Mouse (Mus musculus): ENCODE measurements around the gene Hist2h2aa2. TPM values are rescaled to one million over a fixed set of nuclear protein-coding genes. Genes with fewer than 3 reads are reported as not detected.
A peak's percentile ranks its signal among the peaks of the same experiment; 100 is the strongest.
"Not testable (repeated sequence)": the region's sequence is repeated elsewhere in the genome, so short reads cannot be mapped to it uniquely, and the experiment has no call there.

Hist2h2aa2 gene
- polyA plus RNA-seq, 1 experiment from 2014 or later = 24.3 TPM

DNA sequence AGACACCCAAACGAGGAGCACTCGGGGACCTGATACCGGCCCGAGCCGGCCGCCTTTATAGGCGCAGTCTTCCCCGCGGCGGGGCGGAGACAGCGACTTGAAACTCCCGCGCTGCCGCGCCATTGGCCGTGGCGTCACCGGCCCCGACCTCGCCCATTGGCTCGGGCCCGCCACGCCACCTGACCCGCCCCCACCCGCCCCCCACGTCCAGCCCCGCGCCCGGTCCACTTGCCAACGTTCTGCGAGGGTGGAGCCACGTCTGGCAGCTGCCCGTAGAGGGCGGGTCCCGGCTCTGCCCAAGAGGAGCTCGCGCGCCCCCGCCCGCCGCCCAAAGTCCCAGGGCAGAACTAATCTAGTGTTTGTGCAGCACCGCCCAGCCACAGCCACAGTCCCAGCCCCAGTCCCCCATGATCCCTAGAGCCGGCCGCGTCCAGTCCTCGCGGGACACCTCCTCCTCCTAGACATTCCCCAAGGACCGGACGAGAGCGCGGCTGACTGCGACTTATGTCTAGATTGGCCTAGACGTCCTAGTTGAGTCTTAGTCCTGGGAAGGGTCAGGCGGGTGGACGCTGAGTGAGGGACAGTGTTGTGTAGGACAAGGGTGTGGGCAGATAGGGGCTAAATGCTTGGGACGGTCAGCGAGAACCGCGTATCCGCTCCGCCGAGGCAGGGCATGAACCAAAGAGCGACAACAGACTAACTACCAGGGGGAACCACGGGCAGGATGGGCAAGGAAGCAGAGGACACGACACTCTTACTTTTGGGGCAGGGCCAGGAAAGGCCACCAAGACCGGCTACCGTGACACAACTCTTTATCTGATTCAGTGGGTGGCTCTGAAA lies 902 bp downstream of the Hist2h2aa2 start, which contains the start of gene Hist2h3c2:
Gene Hist2h3c2 (minus strand): TSS at position 174 of the 840 bp plus-strand sequence.
- WGBS = under 1% methylated on average over 17 of the region's 68 CpGs
- H3K36me3 ChIP-seq; DNase-seq (ENCODE audit: low spot score); H3K9me3 ChIP-seq (replicated peaks); H3K27me3 ChIP-seq (ENCODE audit: low read depth, poor library complexity, severe bottlenecking): not testable (repeated sequence)
- Histone ChIP-seq H3K4me3 (peak within 1 kb of the TSS; percentile 65), H3K27ac (replicated peaks) (peak within 1 kb of the TSS; percentile 93), H3K4me1 (peaks cover 30% of the 10 kb centered on the region)

- H3K4me1 ChIP-seq = peaks cover 23% of the 10 kb centered on the region
- H3K27me3 ChIP-seq (ENCODE audit: low read depth, poor library complexity, severe bottlenecking) = no peaks in the 10 kb centered on the region
- DNase-seq (ENCODE audit: low spot score) = peak; percentile 38
- peak overlapping the region; percentile 93 for H3K27ac ChIP-seq (replicated peaks)
- peak overlapping the region; percentile 65 for H3K4me3 ChIP-seq
- no peaks in the 10 kb centered on the region for H3K36me3 ChIP-seq
- WGBS = 1% methylated on average over 12 of the region's 12 CpGs
- H3K9me3 ChIP-seq (replicated peaks) = no peaks in the 10 kb centered on the region
Observed at GRCm38 (mm10) chr3:96237904-96238511, 2.1 kb downstream of the Hist2h2aa2 start.

- DNase-seq (ENCODE audit: low spot score) = peak; percentile 52
- 32% methylated on average over 7 of the region's 7 CpGs for whole genome bisulfite sequencing
- Histone ChIP-seq H3K27ac (replicated peaks) (peak overlapping the region; percentile 93), H3K4me3 (peak overlapping the region; percentile 65), H3K4me1 (peaks cover 23% of the 10 kb centered on the region), H3K27me3 (ENCODE audit: low read depth, poor library complexity, severe bottlenecking) (no peaks in the 10 kb centered on the region), H3K36me3 (no peaks in the 10 kb centered on the region), H3K9me3 (replicated peaks) (no peaks in the 10 kb centered on the region)
Observed at GRCm38 (mm10) chr3:96237335-96237903, 2.7 kb downstream of the Hist2h2aa2 start.

- no peak for DNase-seq (ENCODE audit: low spot score)
- H3K4me3 ChIP-seq = peak overlapping the region; percentile 65
- H3K36me3 ChIP-seq = no peaks in the 10 kb centered on the region
- H3K27ac ChIP-seq (replicated peaks) = peak overlapping the region; percentile 93
- no peaks in the 10 kb centered on the region for H3K27me3 ChIP-seq (ENCODE audit: low read depth, poor library complexity, severe bottlenecking)
- WGBS = 83% methylated on average over 4 of the region's 4 CpGs
- peaks cover 23% of the 10 kb centered on the region for H3K4me1 ChIP-seq
- H3K9me3 ChIP-seq (replicated peaks) = no peaks in the 10 kb centered on the region
Observed at GRCm38 (mm10) chr3:96236834-96237334, 3.2 kb downstream of the Hist2h2aa2 start.

DNA sequence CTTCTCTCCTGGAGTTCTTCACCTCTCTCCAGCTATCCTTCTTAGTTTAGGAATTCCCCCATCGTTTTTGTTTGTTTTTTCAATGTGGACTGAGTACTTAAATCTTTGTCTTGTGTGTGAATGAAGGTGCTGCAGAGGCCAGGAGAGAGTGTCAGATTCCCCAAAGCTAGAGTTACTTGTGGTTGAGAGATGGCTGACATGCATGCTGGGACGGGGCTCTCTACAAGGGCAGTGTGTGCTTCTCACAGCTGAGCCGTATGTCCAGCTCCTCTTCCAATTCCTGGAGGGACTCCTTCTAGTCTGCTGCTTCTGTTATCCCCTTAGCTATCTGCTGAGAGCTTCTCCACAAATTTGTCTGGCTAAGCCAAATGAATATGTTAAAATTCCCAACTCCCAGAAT lies 4.2 kb downstream of the Hist2h2aa2 start:
- H3K36me3 ChIP-seq = no peaks in the 10 kb centered on the region
- H3K27ac ChIP-seq (replicated peaks) = no peak overlapping the region
- peaks cover 20% of the 10 kb centered on the region for H3K4me1 ChIP-seq
- DNase-seq (ENCODE audit: low spot score) = no peak
- 73% methylated on average over 3 of the region's 3 CpGs for WGBS
- 0 out of 2 replicates have a peak overlapping the region, but pooled peaks have one; percentile 8 for H3K4me3 ChIP-seq
- H3K9me3 ChIP-seq (replicated peaks) = no peaks in the 10 kb centered on the region
- no peaks in the 10 kb centered on the region for H3K27me3 ChIP-seq (ENCODE audit: low read depth, poor library complexity, severe bottlenecking)

DNA sequence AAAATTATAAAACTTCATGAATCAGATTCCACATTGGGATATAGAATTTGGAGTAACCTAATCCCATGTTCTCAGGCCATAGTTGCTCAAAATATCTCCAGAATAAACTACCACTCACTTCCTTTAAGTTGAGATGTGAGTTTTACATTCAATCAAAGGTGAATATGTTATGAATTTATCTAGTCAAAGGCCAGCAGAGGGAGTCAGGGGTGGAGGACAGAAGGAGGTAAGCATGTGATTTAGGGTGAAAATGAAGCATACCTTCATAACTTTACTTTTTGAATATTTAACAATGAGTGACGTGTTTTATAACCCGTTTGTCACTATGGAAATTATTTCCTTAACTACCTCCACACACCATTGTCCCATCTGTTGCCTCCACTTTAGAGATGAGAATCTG lies 5.2 kb downstream of the Hist2h2aa2 start:
- H3K4me1 ChIP-seq = peaks cover 15% of the 10 kb centered on the region
- H3K4me3 ChIP-seq = no peak overlapping the region
- no peak for DNase-seq (ENCODE audit: low spot score)
- H3K9me3 ChIP-seq (replicated peaks) = no peaks in the 10 kb centered on the region
- no peaks in the 10 kb centered on the region for H3K27me3 ChIP-seq (ENCODE audit: low read depth, poor library complexity, severe bottlenecking)
- H3K36me3 ChIP-seq = no peaks in the 10 kb centered on the region
- no peak overlapping the region for H3K27ac ChIP-seq (replicated peaks)
- WGBS = 88% methylated on average over 2 of the region's 2 CpGs

DNA sequence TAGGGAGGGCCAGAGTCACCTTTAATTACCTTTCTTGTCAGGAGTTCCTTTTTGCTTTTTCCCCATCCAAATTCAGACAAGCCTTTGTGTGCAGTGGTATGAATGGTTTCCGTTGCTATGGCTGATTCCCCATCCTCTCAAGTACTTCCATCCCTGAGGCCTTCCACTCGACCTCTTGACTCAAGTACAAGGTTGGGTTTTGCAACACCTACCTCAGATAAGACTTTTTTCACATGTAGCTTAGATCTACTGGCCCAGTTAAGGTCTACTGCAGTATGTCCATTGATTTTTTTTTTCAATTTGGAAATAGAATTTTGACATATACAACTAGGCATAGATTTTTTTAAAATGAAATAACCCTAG lies 8.3 kb downstream of the Hist2h2aa2 start:
- no peaks in the 10 kb centered on the region for H3K9me3 ChIP-seq (replicated peaks)
- no peaks in the 10 kb centered on the region for H3K36me3 ChIP-seq
- H3K27me3 ChIP-seq (ENCODE audit: low read depth, poor library complexity, severe bottlenecking) = no peaks in the 10 kb centered on the region
- no peak overlapping the region for H3K27ac ChIP-seq (replicated peaks)
- no peak for DNase-seq (ENCODE audit: low spot score)
- peaks cover 7% of the 10 kb centered on the region for H3K4me1 ChIP-seq
- WGBS = 71% methylated on average over 2 of the region's 2 CpGs
- H3K4me3 ChIP-seq = no peak overlapping the region

GRCm38 (mm10) chr3:96230910-96231757 lies 8.9 kb downstream of the Hist2h2aa2 start:
- Histone ChIP-seq H3K9me3 (replicated peaks) (no peaks in the 10 kb centered on the region), H3K27me3 (ENCODE audit: low read depth, poor library complexity, severe bottlenecking) (no peaks in the 10 kb centered on the region), H3K4me1 (peaks cover 12% of the 10 kb centered on the region), H3K4me3 (no peak overlapping the region), H3K27ac (replicated peaks) (no peak overlapping the region), H3K36me3 (no peaks in the 10 kb centered on the region)
- 84% methylated on average over 4 of the region's 4 CpGs for WGBS
- no peak for DNase-seq (ENCODE audit: low spot score)

- no peaks in the 10 kb centered on the region for H3K9me3 ChIP-seq (replicated peaks)
- H3K4me1 ChIP-seq = peaks cover 19% of the 10 kb centered on the region
- DNase-seq (ENCODE audit: low spot score) = no peak
- H3K27me3 ChIP-seq (ENCODE audit: low read depth, poor library complexity, severe bottlenecking) = no peaks in the 10 kb centered on the region
- no peak overlapping the region for H3K27ac ChIP-seq (replicated peaks)
- no peaks in the 10 kb centered on the region for H3K36me3 ChIP-seq
- H3K4me3 ChIP-seq = no peak overlapping the region
- 90% methylated on average over 2 of the region's 2 CpGs for WGBS
Observed at GRCm38 (mm10) chr3:96230404-96230803, 9.7 kb downstream of the Hist2h2aa2 start.

- no peak overlapping the region for H3K4me3 ChIP-seq
- H3K9me3 ChIP-seq (replicated peaks) = no peaks in the 10 kb centered on the region
- H3K27ac ChIP-seq (replicated peaks) = no peak overlapping the region
- no peak for DNase-seq (ENCODE audit: low spot score)
- peaks cover 35% of the 10 kb centered on the region for H3K4me1 ChIP-seq
- H3K36me3 ChIP-seq = no peaks in the 10 kb centered on the region
- 77% methylated on average over 2 of the region's 2 CpGs for WGBS
- H3K27me3 ChIP-seq (ENCODE audit: low read depth, poor library complexity, severe bottlenecking) = no peaks in the 10 kb centered on the region
Observed at GRCm38 (mm10) chr3:96228828-96229227, 11.2 kb downstream of the Hist2h2aa2 start.

DNA sequence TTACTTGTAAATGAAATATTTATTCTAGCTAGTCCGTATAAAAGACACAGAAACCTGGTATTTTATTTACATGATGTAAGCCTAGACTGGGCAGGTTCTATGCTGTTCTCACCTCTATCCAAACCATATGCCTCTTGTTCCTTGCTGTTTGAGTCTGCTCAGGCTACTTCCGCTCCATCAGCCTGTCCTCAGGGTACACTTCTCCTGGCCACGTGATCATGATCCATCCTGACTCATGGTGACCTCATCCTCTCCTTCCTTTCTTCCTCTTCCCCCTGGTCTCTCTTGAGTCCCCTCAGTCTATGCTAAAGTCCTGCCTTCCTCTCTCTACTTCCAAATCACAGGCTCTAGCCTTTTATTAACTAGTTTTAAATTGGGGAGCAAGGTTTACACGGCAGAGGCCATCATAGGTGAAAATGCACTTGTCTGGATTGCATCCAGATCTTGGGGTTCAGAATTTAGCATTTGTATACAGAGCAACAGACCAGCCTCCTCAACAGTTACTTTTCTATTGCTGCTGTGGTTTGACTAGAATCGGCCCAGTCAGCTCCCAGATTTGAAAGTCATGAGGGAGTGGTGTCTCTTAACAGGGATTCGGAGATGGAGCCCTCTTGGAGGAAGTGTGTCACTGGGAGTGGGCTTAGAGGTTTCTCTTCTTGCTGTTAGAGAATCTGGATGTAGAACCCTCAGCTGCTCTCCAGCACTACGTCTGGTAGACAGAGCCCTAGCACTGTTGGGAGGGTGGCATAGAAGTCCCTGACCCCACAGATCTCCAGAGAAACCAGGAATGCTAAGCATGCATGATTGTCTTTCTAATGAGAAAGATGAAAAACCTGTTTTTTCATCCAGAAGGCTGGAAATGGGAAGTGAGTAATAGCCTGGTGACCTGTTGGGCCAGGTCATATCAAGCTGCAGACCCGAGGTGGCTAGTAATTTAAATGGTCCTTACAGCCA lies 13.1 kb downstream of the Hist2h2aa2 start:
- Histone ChIP-seq H3K27me3 (ENCODE audit: low read depth, poor library complexity, severe bottlenecking) (no peaks in the 10 kb centered on the region), H3K9me3 (replicated peaks) (no peaks in the 10 kb centered on the region), H3K36me3 (no peaks in the 10 kb centered on the region), H3K27ac (replicated peaks) (peak overlapping the region; percentile 23; the same call in 1 of the 2 replicates), H3K4me3 (no peak overlapping the region), H3K4me1 (peaks cover 51% of the 10 kb centered on the region)
- WGBS = 77% methylated on average over 8 of the region's 8 CpGs
- no peak for DNase-seq (ENCODE audit: low spot score)
